Mouse (Mus musculus) forebrain, embryonic 11.5 days (tissue): ENCODE data around the gene 1110008P14Rik. TPM values are rescaled to one million over a fixed set of nuclear protein-coding genes. Genes with fewer than 3 reads are reported as not detected.

Experiments used
- ATAC-seq: fragments of 200-750 bp; cut with Nextera tagmentation; replicated peaks from 2 replicates; pipeline ENCODE4 v1.8.0; 2017; ENCODE audit warnings: moderate TSS enrichment; ENCODE audit not compliant: low FRiP score
- DNase-seq: peaks from one replicate; pipeline ENCODE4 v3.0.0-alpha.2; 2017; ENCODE audit warnings: low spot score
- H3K27ac ChIP-seq: fragments of 300-500 bp; sonication (generic); 2 replicates; pipeline ENCODE4 v1.5.1; 2014; ENCODE audit warnings: low read depth, low read length
- H3K27me3 ChIP-seq: fragments of 300-500 bp; sonication (generic); 2 replicates; pipeline ENCODE4 v1.6.1; 2014; ENCODE audit warnings: mild to moderate bottlenecking, low read length, mixed read lengths; ENCODE audit not compliant: control insufficient read depth, insufficient read depth
- H3K36me3 ChIP-seq: fragments of 300-500 bp; sonication (generic); 2 replicates; pipeline ENCODE4 v1.6.1; 2014; ENCODE audit warnings: mild to moderate bottlenecking, low read length, moderate library complexity, mixed read lengths; ENCODE audit not compliant: control insufficient read depth, insufficient read depth
- H3K4me1 ChIP-seq: fragments of 300-500 bp; sonication (generic); replicated peaks from 2 replicates; pipeline ENCODE4 v1.6.1; 2014; ENCODE audit warnings: low read length, mixed read lengths; ENCODE audit not compliant: control insufficient read depth, insufficient read depth
- H3K4me2 ChIP-seq: fragments of 300-500 bp; sonication (generic); 2 replicates; pipeline ENCODE4 v1.6.1; 2014; ENCODE audit warnings: low read depth, mild to moderate bottlenecking, low read length, moderate library complexity, mixed read lengths; ENCODE audit not compliant: severe bottlenecking
- H3K4me3 ChIP-seq: fragments of 300-500 bp; sonication (generic); 2 replicates; pipeline ENCODE4 v1.5.1; 2014; ENCODE audit warnings: low read depth, low read length
- H3K9ac ChIP-seq: fragments of 300-500 bp; sonication (generic); 2 replicates; pipeline ENCODE4 v1.6.1; 2014; ENCODE audit warnings: low read length
- H3K9me3 ChIP-seq: fragments of 300-500 bp; sonication (generic); 2 replicates; pipeline ENCODE4 v1.6.1; 2016; ENCODE audit warnings: low read length, mixed read lengths; ENCODE audit not compliant: control insufficient read depth
- WGBS: fragments of 180-500 bp; shearing (Covaris S2); extraction: QIAGEN DNeasy Blood & Tissue Kit; methylation state at CpG from one replicate; pipeline ENCODE4 v1.1.7; 2014; 5-methylcytosine and 5-hydroxymethylcytosine counted together
- polyA plus RNA-seq: library from polyadenylated mRNA; unstranded; fragments of >200 nt; fragmentation: Nextera tagmentation; extraction: Ambion mirVana; gene quantifications from 2 replicates; pipeline ENCODE4 v1.2.1, GENCODE M21; 2014

The 1110008P14Rik gene
- polyA plus RNA-seq, 1 experiment from 2014 or later = 37.7 TPM

- 57% methylated on average over 15 of the region's 15 CpGs for WGBS
- Histone ChIP-seq H3K27ac (no peak overlapping the region), H3K36me3 (no peaks in the 10 kb centered on the region), H3K4me3 (no peak overlapping the region), H3K9me3 (no peaks in the 10 kb centered on the region), H3K27me3 (no peaks in the 10 kb centered on the region), H3K9ac (no peak overlapping the region), H3K4me1 (no peaks in the 10 kb centered on the region), H3K4me2 (no peak overlapping the region)
- ATAC-seq = no peak
- no peak for DNase-seq
These were observed 45.9 kb downstream of the 1110008P14Rik start for GRCm38 (mm10) chr2:32335888-32336287.

GRCm38 (mm10) chr2:32332159-32332558 lies 49.6 kb downstream of the 1110008P14Rik start:
- H3K9ac ChIP-seq = no peak overlapping the region
- no peaks in the 10 kb centered on the region for H3K36me3 ChIP-seq
- ATAC-seq = no peak
- WGBS = 88% methylated on average over 5 of the region's 5 CpGs
- no peak for DNase-seq
- H3K27ac ChIP-seq = no peak overlapping the region
- H3K4me1 ChIP-seq = no peaks in the 10 kb centered on the region
- H3K4me3 ChIP-seq = no peak overlapping the region
- H3K27me3 ChIP-seq = no peaks in the 10 kb centered on the region
- H3K9me3 ChIP-seq = no peaks in the 10 kb centered on the region
- H3K4me2 ChIP-seq = no peak overlapping the region

- Histone ChIP-seq H3K27me3 (no peaks in the 10 kb centered on the region), H3K4me2 (no peak overlapping the region), H3K27ac (no peak overlapping the region), H3K9ac (no peak overlapping the region), H3K4me1 (no peaks in the 10 kb centered on the region), H3K4me3 (no peak overlapping the region), H3K36me3 (no peaks in the 10 kb centered on the region), H3K9me3 (no peaks in the 10 kb centered on the region)
- 50% methylated on average over 6 of the region's 6 CpGs for WGBS
- ATAC-seq = no peak
- no peak for DNase-seq
These were observed 52.2 kb downstream of the 1110008P14Rik start for GRCm38 (mm10) chr2:32329531-32329930.

- Histone ChIP-seq H3K27ac (no peak overlapping the region), H3K36me3 (no peaks in the 10 kb centered on the region), H3K9me3 (no peaks in the 10 kb centered on the region), H3K4me1 (no peaks in the 10 kb centered on the region), H3K27me3 (no peaks in the 10 kb centered on the region), H3K4me2 (no peak overlapping the region), H3K4me3 (no peak overlapping the region), H3K9ac (no peak overlapping the region)
- no peak for ATAC-seq
- DNase-seq = no peak
- 42% methylated on average over 13 of the region's 13 CpGs for WGBS
These were observed 52.8 kb downstream of the 1110008P14Rik start for GRCm38 (mm10) chr2:32328911-32329460.

GRCm38 (mm10) chr2:32327200-32327599 lies 54.5 kb downstream of the 1110008P14Rik start:
- Histone ChIP-seq H3K9me3 (no peaks in the 10 kb centered on the region), H3K9ac (no peak overlapping the region), H3K36me3 (no peaks in the 10 kb centered on the region), H3K27me3 (no peaks in the 10 kb centered on the region), H3K27ac (no peak overlapping the region), H3K4me3 (no peak overlapping the region), H3K4me1 (no peaks in the 10 kb centered on the region; the same call in 1 of the 2 replicates), H3K4me2 (no peak overlapping the region)
- ATAC-seq = no peak
- 92% methylated on average over 4 of the region's 4 CpGs for WGBS
- no peak for DNase-seq

Other genes with a start within 250 kb of the 1110008P14Rik start
- gene Prrc2b, start 230.9 kb downstream of the 1110008P14Rik start, polyA plus RNA-seq = 98.0 and 102 TPM in 2 replicates
- 26.3 and 33.3 TPM in 2 replicates for gene Pomt1, start 145.3 kb downstream of the 1110008P14Rik start, polyA plus RNA-seq
- gene Uck1, start 121.8 kb downstream of the 1110008P14Rik start, polyA plus RNA-seq = 78.4 and 89.0 TPM in 2 replicates
- 22.4 and 22.6 TPM in 2 replicates for gene Golga2, start 94.6 kb downstream of the 1110008P14Rik start, polyA plus RNA-seq
- 345 and 373 TPM in 2 replicates for gene Swi5, start 93.9 kb downstream of the 1110008P14Rik start, polyA plus RNA-seq
- 62.6 and 69.0 TPM in 2 replicates for gene Ciz1, start 29.6 kb downstream of the 1110008P14Rik start, polyA plus RNA-seq
- gene Dnm1, start 28.6 kb downstream of the 1110008P14Rik start, polyA plus RNA-seq = 12.4 and 12.8 TPM in 2 replicates
- 0.28 TPM in 1 of 2 replicates, not detected in the other for gene Lcn2, start 6.3 kb upstream of the 1110008P14Rik start, polyA plus RNA-seq
- gene Ptges2, start 14.0 kb upstream of the 1110008P14Rik start, polyA plus RNA-seq = 28.0 and 29.4 TPM in 2 replicates
- 6.6 and 7.1 TPM in 2 replicates for gene Naif1, start 68.5 kb upstream of the 1110008P14Rik start, polyA plus RNA-seq
- gene Slc25a25, start 69.5 kb upstream of the 1110008P14Rik start, polyA plus RNA-seq = 25.9 and 26.6 TPM in 2 replicates
- 10.4 and 10.6 TPM in 2 replicates for gene Fam102a, start 153.4 kb upstream of the 1110008P14Rik start, polyA plus RNA-seq
- 98.9 and 102 TPM in 2 replicates for gene Dpm2, start 188.9 kb upstream of the 1110008P14Rik start, polyA plus RNA-seq
- 1.8 and 2.3 TPM in 2 replicates for gene Pip5kl1, start 192.9 kb upstream of the 1110008P14Rik start, polyA plus RNA-seq
- gene 9430097D07Rik, start 193.7 kb upstream of the 1110008P14Rik start, polyA plus RNA-seq = 0.35 TPM in 1 of 2 replicates, not detected in the other
- 15.4 and 16.7 TPM in 2 replicates for gene St6galnac4, start 205.2 kb upstream of the 1110008P14Rik start, polyA plus RNA-seq
- 4.7 and 5.1 TPM in 2 replicates for gene St6galnac6, start 217.8 kb upstream of the 1110008P14Rik start, polyA plus RNA-seq
- gene Ak1, start 239.8 kb upstream of the 1110008P14Rik start, polyA plus RNA-seq = 18.9 and 20.6 TPM in 2 replicates